Mouse (Mus musculus): Measurements from ENCODE around the gene Stxbp5.

- no peak for TF ChIP-seq CTCF (IDR thresholded peaks at IDR 0.05; ENCODE audit: borderline replicate concordance, insufficient read depth, low read length)
- no peak for TF ChIP-seq POLR2A (IDR thresholded peaks at IDR 0.05; ENCODE audit: low read depth, low read length)
Measured at GRCm38 (mm10) chr10:9756546-9756945, 144.3 kb downstream of the Stxbp5 start.

Measured in embryonic fibroblast, embryonic 13.5 days (primary cell).